ENCODE assay signal across 28 mouse cellular contexts in genomic region chr10:118976447-118976846, GRCm38 (mm10).
DNase-seq lines count a peak whose midpoint lies in the region; ATAC-seq and TF ChIP-seq lines count a peak whose summit lies in the region.
"Had no signal": no experiment of that assay in that cellular context is flagged by ENCODE, and none has a peak within 500 bp of the region (broad histone marks: within the 10 kb centered on the region; RNA-seq: fewer than 3 reads in every experiment).

No protein-coding gene starts in this region.

- no peaks in the 10 kb centered on the region for H3K36me3 ChIP-seq in hindbrain, embryonic 14.5 days (replicated peaks; ENCODE audit: control insufficient read depth, insufficient read depth)
- H3K36me3 ChIP-seq in hindbrain, embryonic 11.5 days (ENCODE audit: control insufficient read depth, insufficient read depth, low read length) = no peaks in the 10 kb centered on the region
- H3K36me3 ChIP-seq in thymus, adult 2 months (ENCODE audit: control insufficient read depth, insufficient read depth, low read length) = no peaks in the 10 kb centered on the region
- H3K36me3 ChIP-seq: embryonic facial prominence, embryonic 10.5 days; embryonic facial prominence, embryonic 15.5 days; forebrain, embryonic 12.5 days; heart, embryonic 12.5 days; intestine, embryonic 15.5 days; liver, embryonic 15.5 days; lung, embryonic 15.5 days; midbrain, embryonic 10.5 days; midbrain, embryonic 15.5 days had no signal

- H3K27me3 ChIP-seq in hindbrain, embryonic 14.5 days (ENCODE audit: control insufficient read depth, insufficient read depth, low read length) = 0 out of 2 replicates have a peak, but pooled peaks cover 2% of the 10 kb centered on the region
- H3K27me3 ChIP-seq in hindbrain, embryonic 11.5 days (ENCODE audit: control insufficient read depth, insufficient read depth, low read length) = no peaks in the 10 kb centered on the region; the same call in 1 of the 2 replicates
- no peaks in the 10 kb centered on the region for H3K27me3 ChIP-seq in thymus, adult 2 months (ENCODE audit: control insufficient read depth, insufficient read depth, low read length)
- H3K27me3 ChIP-seq: intestine, embryonic 15.5 days; liver, embryonic 15.5 days; lung, embryonic 15.5 days had no signal

- ATAC-seq in hindbrain, embryonic 14.5 days (ENCODE audit: low FRiP score) = 0 out of 2 replicates have a peak, but pooled peaks have one; percentile 34
- no peak for ATAC-seq in hindbrain, embryonic 11.5 days (ENCODE audit: low FRiP score)
- peak; percentile 33; the same call in 1 of the 2 replicates for ATAC-seq in neutrophil, adult 5-6 weeks (ENCODE audit: extremely low read depth, insufficient number of reproducible peaks, low FRiP score, poor library complexity, severe bottlenecking)
- ATAC-seq: hindbrain, embryonic 16.5 days; intestine, embryonic 15.5 days; midbrain, embryonic 15.5 days had no signal

- no peak overlapping the region for H3K4me3 ChIP-seq in hindbrain, embryonic 14.5 days (replicated peaks; ENCODE audit: low read length)
- H3K4me3 ChIP-seq in hindbrain, embryonic 11.5 days (ENCODE audit: low read depth, low read length) = no peak overlapping the region
- no peak overlapping the region for H3K4me3 ChIP-seq in thymus, adult 2 months (ENCODE audit: control insufficient read depth, insufficient read depth, low read length)
- H3K4me3 ChIP-seq: embryonic facial prominence, embryonic 10.5 days; embryonic facial prominence, embryonic 15.5 days; forebrain, embryonic 12.5 days; heart, embryonic 12.5 days; intestine, embryonic 15.5 days; liver, embryonic 15.5 days; lung, embryonic 15.5 days; midbrain, embryonic 10.5 days; midbrain, embryonic 15.5 days had no signal

- TF ChIP-seq CTCF in thymus, adult 2 months (IDR thresholded peaks at IDR 0.05; ENCODE audit: borderline replicate concordance, control insufficient read depth, extremely low read depth, insufficient read depth, low read length, poor library complexity) = no peak

- no peak for TF ChIP-seq POLR2A in thymus, adult 2 months (IDR thresholded peaks at IDR 0.05; ENCODE audit: control insufficient read depth, extremely low read depth, insufficient read depth, low read length, poor library complexity)

- WGBS in hindbrain, embryonic 14.5 days = 70% methylated on average over 10 of the region's 10 CpGs
- WGBS in hindbrain, embryonic 11.5 days = 80% methylated on average over 10 of the region's 10 CpGs
- WGBS in thymus, adult 2 months = 48% methylated on average over 10 of the region's 10 CpGs

- H3K9ac ChIP-seq in hindbrain, embryonic 14.5 days = no peak overlapping the region
- H3K9ac ChIP-seq in hindbrain, embryonic 11.5 days (ENCODE audit: low read depth, low read length) = no peak overlapping the region
- H3K9ac ChIP-seq: embryonic facial prominence, embryonic 15.5 days; forebrain, embryonic 12.5 days; heart, embryonic 12.5 days; intestine, embryonic 15.5 days; liver, embryonic 15.5 days; lung, embryonic 15.5 days; midbrain, embryonic 15.5 days had no signal

- H3K27ac ChIP-seq in hindbrain, embryonic 14.5 days = no peak overlapping the region
- no peak overlapping the region for H3K27ac ChIP-seq in hindbrain, embryonic 11.5 days (ENCODE audit: low read depth, low read length)
- H3K27ac ChIP-seq in thymus, adult 2 months (ENCODE audit: control insufficient read depth, insufficient read depth, low read length) = peak overlapping the region; percentile 5; the same call in 1 of the 2 replicates
- H3K27ac ChIP-seq: embryonic facial prominence, embryonic 10.5 days; embryonic facial prominence, embryonic 15.5 days; forebrain, embryonic 12.5 days; intestine, embryonic 15.5 days; liver, embryonic 15.5 days; lung, embryonic 15.5 days; midbrain, embryonic 10.5 days; midbrain, embryonic 15.5 days; stomach, postnatal 0 days had no signal

- no peak overlapping the region for H3K4me2 ChIP-seq in hindbrain, embryonic 14.5 days (replicated peaks)
- no peak overlapping the region for H3K4me2 ChIP-seq in hindbrain, embryonic 11.5 days (replicated peaks; ENCODE audit: low read depth, low read length)
- H3K4me2 ChIP-seq: embryonic facial prominence, embryonic 15.5 days; forebrain, embryonic 12.5 days; heart, embryonic 12.5 days; intestine, embryonic 15.5 days; liver, embryonic 15.5 days; lung, embryonic 15.5 days; midbrain, embryonic 15.5 days had no signal

- H3K9me3 ChIP-seq in hindbrain, embryonic 14.5 days (ENCODE audit: control insufficient read depth, low read length) = no peaks in the 10 kb centered on the region
- H3K9me3 ChIP-seq in hindbrain, embryonic 11.5 days (ENCODE audit: control insufficient read depth, low read length) = no peaks in the 10 kb centered on the region
- H3K9me3 ChIP-seq: embryonic facial prominence, embryonic 10.5 days; embryonic facial prominence, embryonic 15.5 days; forebrain, embryonic 12.5 days; heart, embryonic 12.5 days; intestine, embryonic 15.5 days; liver, embryonic 15.5 days; lung, embryonic 15.5 days; midbrain, embryonic 10.5 days; midbrain, embryonic 15.5 days had no signal

- DNase-seq in hindbrain, embryonic 14.5 days (ENCODE audit: low spot score) = no peak
- no peak for DNase-seq in hindbrain, embryonic 11.5 days (ENCODE audit: low spot score)
- no peak for DNase-seq in thymus, adult 2 months
- DNase-seq in thymus, adult 18-20 months = no peak
- no peak for DNase-seq in yolk sac, embryonic 10.5 days (ENCODE audit: low spot score)
- DNase-seq in left cerebral cortex, adult 8-10 months (ENCODE audit: low spot score in 2 of 2) = no peak
- DNase-seq: adrenal gland, postnatal 25 days; cerebellum, adult 8-10 months; cerebellum, postnatal 25 days; gastrocnemius, postnatal 25 days; heart, adult 18-20 months; heart, postnatal 4 days; kidney, adult 2 months; layer of hippocampus, adult 9-11 months; right cerebral cortex, adult 18-20 months; spleen, adult 18-20 months had no signal

- H3K4me1 ChIP-seq in hindbrain, embryonic 14.5 days (replicated peaks; ENCODE audit: control insufficient read depth, insufficient read depth, low read length) = no peaks in the 10 kb centered on the region
- H3K4me1 ChIP-seq in hindbrain, embryonic 11.5 days (replicated peaks; ENCODE audit: control insufficient read depth, insufficient read depth, low read length) = no peaks in the 10 kb centered on the region
- H3K4me1 ChIP-seq in thymus, adult 2 months (replicated peaks; ENCODE audit: control insufficient read depth, insufficient read depth, low read length) = peaks cover 51% of the 10 kb centered on the region
- H3K4me1 ChIP-seq: heart, embryonic 12.5 days; liver, embryonic 15.5 days; midbrain, embryonic 15.5 days had no signal
